Mouse (Mus musculus) embryonic facial prominence, embryonic 10.5 days (tissue): ENCODE data around the gene Stk17b. TPM values are rescaled to one million over a fixed set of nuclear protein-coding genes. Genes with fewer than 3 reads are reported as not detected.
A peak's percentile ranks its signal among the peaks of the same experiment; 100 is the strongest.
"Not testable (repeated sequence)": the region's sequence is repeated elsewhere in the genome, so short reads cannot be mapped to it uniquely, and the experiment has no call there.

Source experiments
- DNase-seq: peaks from one replicate; pipeline ENCODE4 v3.0.0-alpha.2; 2017; ENCODE audit warnings: low spot score
- H3K27ac ChIP-seq: fragments of 300-500 bp; sonication (generic); replicated peaks from 2 replicates; pipeline ENCODE4 v1.5.1; 2016; ENCODE audit warnings: mild to moderate bottlenecking
- H3K27me3 ChIP-seq: fragments of 300-500 bp; sonication (generic); replicated peaks from 2 replicates; pipeline ENCODE4 v1.6.1; 2016; ENCODE audit warnings: low read depth, mild to moderate bottlenecking; ENCODE audit not compliant: poor library complexity, severe bottlenecking
- H3K36me3 ChIP-seq: fragments of 300-500 bp; sonication (generic); replicated peaks from 2 replicates; pipeline ENCODE4 v1.6.1; 2016; ENCODE audit warnings: mild to moderate bottlenecking, moderate library complexity
- H3K4me1 ChIP-seq: fragments of 300-500 bp; sonication (generic); 2 replicates; pipeline ENCODE4 v1.6.1; 2016
- H3K4me3 ChIP-seq: fragments of 300-500 bp; sonication (generic); 2 replicates; pipeline ENCODE4 v1.5.1; 2016; ENCODE audit warnings: mild to moderate bottlenecking, moderate library complexity
- H3K9me3 ChIP-seq: fragments of 300-500 bp; sonication (generic); 2 replicates; pipeline ENCODE4 v1.6.1; 2016; ENCODE audit warnings: mild to moderate bottlenecking
- whole genome bisulfite sequencing: fragments of 180-500 bp; shearing (Covaris S2); methylation state at CpG from one replicate; pipeline ENCODE4 v1.1.7; 2016; 5-methylcytosine and 5-hydroxymethylcytosine counted together
- polyA plus RNA-seq: library from polyadenylated mRNA; unstranded; fragments of >200 nt; fragmentation: Nextera tagmentation; extraction: Ambion mirVana; gene quantifications from 2 replicates; pipeline ENCODE4 v1.2.1, GENCODE M21; 2016

Gene Stk17b
- polyA plus RNA-seq, 1 experiment from 2014 or later = 8.2 TPM

DNA sequence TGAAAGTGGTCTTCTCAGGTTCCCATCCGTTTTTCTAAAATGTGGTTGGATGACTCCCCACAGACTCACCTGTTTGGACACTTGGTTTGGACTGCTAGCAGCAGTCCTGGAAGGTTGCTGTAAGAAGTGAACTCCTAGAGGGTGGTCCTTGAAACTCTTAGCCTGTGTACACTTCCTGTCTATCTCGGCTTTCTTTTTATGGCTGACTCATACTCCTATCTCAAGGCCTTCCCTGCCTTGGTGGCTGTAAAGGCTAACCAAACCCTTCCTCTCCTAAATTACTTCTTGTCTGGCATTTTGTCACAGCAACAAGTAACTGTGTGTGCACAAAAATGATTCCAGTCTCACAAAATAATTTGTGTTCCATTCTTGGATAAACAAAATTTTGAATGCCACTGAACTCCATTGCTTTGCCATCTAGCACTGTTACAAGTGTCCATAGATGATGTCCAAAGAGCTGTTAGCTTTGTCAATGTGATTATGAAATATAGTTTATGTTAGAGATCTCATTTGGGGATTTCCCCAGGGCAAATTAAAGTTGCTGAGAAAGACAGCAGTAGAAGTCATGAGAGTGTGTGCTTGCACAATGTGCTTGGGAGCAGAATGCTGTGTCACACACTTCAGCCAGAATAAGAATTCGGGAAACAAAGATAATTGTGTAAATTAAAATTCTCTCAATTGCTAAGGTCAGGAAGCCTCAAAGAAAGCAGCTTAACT is 43.1 kb downstream of the Stk17b start:
- 88% methylated on average over 3 of the region's 3 CpGs for WGBS

DNA sequence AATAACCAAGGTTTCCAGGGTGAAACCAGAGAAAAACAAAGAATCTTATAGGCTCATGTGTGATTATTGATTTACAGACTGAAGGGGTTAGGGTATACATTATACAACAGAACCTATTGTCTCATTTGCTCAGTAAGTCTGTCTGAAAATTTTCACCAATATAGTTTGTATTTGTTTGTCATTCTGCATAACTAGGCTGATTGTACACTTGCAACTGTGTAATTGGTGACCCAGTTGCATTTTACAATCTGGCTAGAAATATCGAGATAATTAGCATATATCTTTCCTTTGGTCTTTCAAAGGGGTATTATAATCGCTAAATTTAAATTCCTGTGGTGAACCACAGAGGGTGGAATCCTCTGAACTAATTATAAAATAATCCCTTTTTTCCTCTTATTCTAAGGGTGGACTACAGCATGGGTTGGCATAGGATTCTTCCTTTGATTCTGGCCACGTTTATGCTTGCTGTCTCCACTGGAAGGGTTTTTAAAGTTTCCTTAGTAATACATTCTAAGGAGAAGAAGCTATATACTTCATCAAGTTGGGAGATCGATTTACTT is 44.2 kb downstream of the Stk17b start:
- Histone ChIP-seq H3K4me3 (no peak overlapping the region), H3K27me3 (no peaks in the 10 kb centered on the region), H3K9me3 (no peaks in the 10 kb centered on the region), H3K4me1 (no peaks in the 10 kb centered on the region), H3K27ac (no peak overlapping the region), H3K36me3 (no peaks in the 10 kb centered on the region)
- no peak for DNase-seq
- WGBS = 88% methylated on average over 4 of the region's 4 CpGs

More for the DNA sequence above, 43.1 kb downstream of the Stk17b start:
- Histone ChIP-seq H3K27me3 (no peaks in the 10 kb centered on the region), H3K36me3 (no peaks in the 10 kb centered on the region), H3K4me3 (no peak overlapping the region), H3K27ac (no peak overlapping the region), H3K9me3 (no peaks in the 10 kb centered on the region), H3K4me1 (no peaks in the 10 kb centered on the region)
- no peak for DNase-seq

- H3K36me3 ChIP-seq, H3K4me1 ChIP-seq, H3K9me3 ChIP-seq, H3K27me3 ChIP-seq, DNase-seq, H3K4me3 ChIP-seq, H3K27ac ChIP-seq: not testable (repeated sequence)
- 79% methylated on average over 4 of the region's 4 CpGs for WGBS
Measured at GRCm38 (mm10) chr1:53740077-53740776, 44.8 kb downstream of the Stk17b start.

DNA sequence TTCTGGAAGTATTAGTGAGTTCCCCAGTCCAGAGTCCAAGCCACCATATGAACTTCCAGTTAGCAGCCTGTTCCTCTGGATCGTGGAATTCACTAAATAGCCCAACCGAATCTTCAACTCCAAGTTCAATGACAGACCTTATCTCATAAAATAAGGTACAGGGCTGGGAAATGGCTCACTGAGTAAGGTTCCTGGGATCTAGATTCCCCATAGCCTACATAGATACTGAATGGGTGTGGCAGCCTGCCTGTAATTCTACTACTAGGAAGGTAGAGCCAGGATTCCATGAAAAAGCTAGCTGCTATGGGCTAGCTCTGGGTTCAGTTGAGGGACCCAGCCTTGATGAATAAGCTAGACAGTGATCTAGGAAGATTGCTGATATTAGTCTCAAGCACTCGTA is 48.4 kb downstream of the Stk17b start:
- Histone ChIP-seq H3K36me3 (no peaks in the 10 kb centered on the region), H3K27ac (no peak overlapping the region), H3K27me3 (no peaks in the 10 kb centered on the region), H3K9me3 (no peaks in the 10 kb centered on the region), H3K4me3 (no peak overlapping the region), H3K4me1 (no peaks in the 10 kb centered on the region)
- WGBS = 87% methylated on average over 3 of the region's 3 CpGs
- DNase-seq = no peak

DNA sequence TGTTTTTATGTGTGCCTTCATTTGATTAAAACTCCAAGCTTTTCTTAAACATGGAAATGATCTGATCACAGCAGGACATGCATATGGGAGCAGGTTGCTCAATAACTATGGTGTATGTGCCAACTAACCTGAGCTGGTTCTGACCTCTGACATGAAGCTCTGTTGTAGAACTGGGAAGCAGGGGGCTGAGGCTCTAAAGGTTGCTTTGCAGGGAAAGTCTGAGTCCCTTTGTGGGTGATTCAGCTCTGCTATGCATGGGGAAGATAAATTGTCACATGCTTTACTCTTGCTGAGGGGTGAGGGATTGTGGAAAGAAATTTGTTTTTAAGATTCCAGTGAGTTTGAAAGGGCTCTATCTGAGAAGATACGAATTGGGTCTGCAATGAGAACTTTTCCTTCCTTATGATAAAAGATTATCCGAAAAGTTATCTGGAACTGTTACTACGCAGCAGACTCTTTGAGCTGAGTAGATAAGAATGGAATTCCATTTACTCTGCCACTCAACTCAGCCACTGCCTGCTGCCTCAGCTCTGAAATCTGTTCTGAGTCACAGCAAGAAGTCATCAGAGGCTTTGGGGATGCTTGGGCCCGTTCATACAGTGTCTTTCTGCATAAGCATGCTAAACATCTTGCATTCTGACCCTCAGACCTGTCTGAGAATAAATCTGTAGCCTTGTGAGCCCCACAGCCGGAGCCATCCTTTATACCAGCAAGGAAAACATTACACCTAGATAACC is 56.4 kb downstream of the Stk17b start:
- Histone ChIP-seq H3K9me3 (no peaks in the 10 kb centered on the region), H3K27me3 (no peaks in the 10 kb centered on the region), H3K27ac (no peak overlapping the region), H3K4me1 (no peaks in the 10 kb centered on the region), H3K36me3 (no peaks in the 10 kb centered on the region), H3K4me3 (no peak overlapping the region)
- no peak for DNase-seq
- WGBS = 80% methylated on average over 5 of the region's 5 CpGs

DNA sequence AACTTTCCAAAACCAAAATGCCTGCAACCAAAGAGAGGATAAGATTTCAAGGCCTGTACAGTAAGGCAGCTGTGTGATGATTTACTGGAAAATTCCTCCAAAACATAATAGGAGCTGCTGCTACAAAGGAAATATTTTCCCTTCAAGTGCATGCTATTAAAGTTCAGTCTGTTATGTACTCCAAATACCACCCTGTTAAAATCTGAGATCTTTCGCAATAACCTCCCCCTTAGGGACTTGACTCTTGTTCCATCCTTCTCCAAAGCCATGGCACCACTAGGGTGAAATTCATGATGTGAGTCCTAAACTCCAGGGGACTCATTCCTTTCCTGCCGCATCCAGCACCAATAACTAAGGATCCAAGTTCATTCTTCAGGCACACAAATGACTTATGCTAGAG is 58.1 kb downstream of the Stk17b start:
- no peaks in the 10 kb centered on the region for H3K36me3 ChIP-seq
- no peaks in the 10 kb centered on the region for H3K9me3 ChIP-seq
- no peak overlapping the region for H3K4me3 ChIP-seq
- DNase-seq = no peak
- no peaks in the 10 kb centered on the region for H3K27me3 ChIP-seq
- H3K4me1 ChIP-seq = no peaks in the 10 kb centered on the region
- no peak overlapping the region for H3K27ac ChIP-seq
- WGBS = 92% methylated on average over 2 of the region's 2 CpGs

- H3K9me3 ChIP-seq = no peaks in the 10 kb centered on the region
- H3K4me3 ChIP-seq = no peak overlapping the region
- H3K36me3 ChIP-seq = no peaks in the 10 kb centered on the region
- no peak overlapping the region for H3K27ac ChIP-seq
- H3K27me3 ChIP-seq = no peaks in the 10 kb centered on the region
- DNase-seq = no peak
- no peaks in the 10 kb centered on the region for H3K4me1 ChIP-seq
Measured at GRCm38 (mm10) chr1:53721353-53721752, 63.7 kb downstream of the Stk17b start.

DNA sequence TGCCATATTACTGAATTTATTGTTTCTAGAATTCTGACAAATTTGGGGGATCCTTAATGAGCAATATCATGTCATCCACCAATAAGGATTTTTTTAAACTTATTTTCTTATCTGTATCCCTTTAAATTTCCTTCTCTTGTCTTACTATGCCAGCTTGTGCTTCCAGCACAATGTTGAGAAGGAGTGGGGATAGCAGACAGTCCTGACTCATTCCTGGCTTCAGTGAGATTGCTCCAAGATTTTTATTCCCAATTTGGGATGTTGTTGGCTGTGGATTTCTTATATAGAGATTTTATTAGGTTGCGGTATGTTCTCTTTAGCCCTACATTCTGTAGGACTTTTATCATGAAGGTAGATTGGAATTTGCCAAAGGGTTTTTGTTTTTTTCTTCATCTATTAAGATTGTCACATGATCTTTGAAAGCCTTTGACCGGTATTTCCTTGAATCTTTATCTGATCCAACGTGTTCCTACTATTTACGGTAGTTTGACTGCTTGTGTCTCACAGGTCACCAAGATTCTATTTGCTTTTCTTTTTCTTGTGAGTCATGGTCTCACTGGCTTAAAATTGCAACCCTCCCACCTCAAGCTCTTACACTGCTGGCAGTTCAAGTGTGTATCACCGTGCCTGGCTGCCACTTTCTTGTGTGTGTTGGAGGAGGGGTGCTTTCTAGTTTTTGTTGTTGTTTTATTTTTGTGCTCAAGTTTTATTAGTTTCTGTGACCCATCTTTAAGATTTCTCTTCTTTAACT is 64.2 kb downstream of the Stk17b start:
- no peak overlapping the region for H3K4me3 ChIP-seq
- no peaks in the 10 kb centered on the region for H3K9me3 ChIP-seq
- no peaks in the 10 kb centered on the region for H3K4me1 ChIP-seq
- H3K27ac ChIP-seq = no peak overlapping the region
- H3K36me3 ChIP-seq = no peaks in the 10 kb centered on the region
- H3K27me3 ChIP-seq = no peaks in the 10 kb centered on the region
- no peak for DNase-seq
- WGBS = 86% methylated on average over 5 of the region's 5 CpGs

- 86% methylated on average over 1 of the region's 1 CpGs for WGBS
- 0 out of 2 replicates have a peak, but pooled peaks cover 2% of the 10 kb centered on the region for H3K4me1 ChIP-seq
- no peak for DNase-seq
- H3K27ac ChIP-seq = no peak overlapping the region
- H3K9me3 ChIP-seq = no peaks in the 10 kb centered on the region
- no peak overlapping the region for H3K4me3 ChIP-seq
- H3K36me3 ChIP-seq = no peaks in the 10 kb centered on the region
- no peaks in the 10 kb centered on the region for H3K27me3 ChIP-seq
Measured at GRCm38 (mm10) chr1:53715966-53716515, 69.0 kb downstream of the Stk17b start.

DNA sequence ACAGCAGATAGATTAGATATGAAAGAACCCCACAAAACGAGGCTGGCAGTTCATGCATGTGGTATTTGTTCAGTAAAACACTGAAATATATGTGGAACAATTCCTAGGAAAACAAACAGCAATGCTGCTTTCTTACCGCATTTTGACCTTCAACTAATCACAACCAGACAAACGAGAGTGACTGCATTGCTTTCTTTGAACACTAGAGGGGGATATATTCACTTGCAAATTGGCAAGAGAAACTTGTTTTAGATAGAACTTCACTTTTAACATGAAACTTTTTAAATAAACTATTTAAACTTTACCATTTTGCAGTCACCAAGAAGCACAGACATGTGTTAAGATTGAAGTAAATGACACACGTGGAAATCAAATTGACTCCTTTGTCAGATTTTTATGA is 69.6 kb downstream of the Stk17b start:
- Histone ChIP-seq H3K36me3 (no peaks in the 10 kb centered on the region), H3K27me3 (no peaks in the 10 kb centered on the region), H3K27ac (peak overlapping the region; percentile 66), H3K4me3 (no peak overlapping the region), H3K4me1 (0 out of 2 replicates have a peak, but pooled peaks cover 2% of the 10 kb centered on the region), H3K9me3 (no peaks in the 10 kb centered on the region)
- 3% methylated on average over 4 of the region's 4 CpGs for WGBS
- peak; percentile 15 for DNase-seq

GRCm38 (mm10) chr1:53713383-53713782 is 71.6 kb downstream of the Stk17b start:
- H3K4me3 ChIP-seq, H3K36me3 ChIP-seq, H3K27ac ChIP-seq, H3K9me3 ChIP-seq, H3K4me1 ChIP-seq, DNase-seq, H3K27me3 ChIP-seq: not testable (repeated sequence)
- WGBS = 83% methylated on average over 3 of the region's 3 CpGs

GRCm38 (mm10) chr1:53711069-53711468 is 74.0 kb downstream of the Stk17b start:
- 93% methylated on average over 9 of the region's 9 CpGs for WGBS
- Histone ChIP-seq H3K9me3 (no peaks in the 10 kb centered on the region), H3K36me3 (no peaks in the 10 kb centered on the region), H3K27ac (no peak overlapping the region), H3K4me1 (peaks cover 12% of the 10 kb centered on the region; the same call in 1 of the 2 replicates), H3K27me3 (no peaks in the 10 kb centered on the region), H3K4me3 (no peak overlapping the region)
- no peak for DNase-seq
